21 mouse cellular contexts compared by ENCODE assay signal in genomic region chr12:82304140-82304539, GRCm38 (mm10).
DNase-seq lines count a peak whose midpoint lies in the region; ATAC-seq and TF ChIP-seq lines count a peak whose summit lies in the region.
"Had no signal": no experiment of that assay in that cellular context is flagged by ENCODE, and none has a peak within 500 bp of the region (broad histone marks: within the 10 kb centered on the region; RNA-seq: fewer than 3 reads in every experiment).

No protein-coding gene starts in this region.

- H3K4me1 ChIP-seq in forebrain, embryonic 15.5 days = peaks cover 15% of the 10 kb centered on the region
- peaks cover 6% of the 10 kb centered on the region for H3K4me1 ChIP-seq in forebrain, embryonic 16.5 days (replicated peaks; ENCODE audit: control insufficient read depth, insufficient read depth, low read length)
- peaks cover 4% of the 10 kb centered on the region; the same call in 1 of the 2 replicates for H3K4me1 ChIP-seq in kidney, embryonic 15.5 days
- H3K4me1 ChIP-seq: embryonic facial prominence, embryonic 15.5 days; hindbrain, embryonic 15.5 days had no signal

- H3K4me3 ChIP-seq in forebrain, embryonic 15.5 days = no peak overlapping the region
- H3K4me3 ChIP-seq in forebrain, embryonic 16.5 days (replicated peaks; ENCODE audit: low read length) = no peak overlapping the region
- no peak overlapping the region for H3K4me3 ChIP-seq in layer of hippocampus, adult 2 months
- H3K4me3 ChIP-seq in kidney, embryonic 15.5 days (replicated peaks) = no peak overlapping the region
- H3K4me3 ChIP-seq: embryonic facial prominence, embryonic 15.5 days; erythroblast, embryonic 14.5 days; forebrain, embryonic 10.5 days; heart, embryonic 13.5 days; hindbrain, embryonic 15.5 days had no signal

- no peak overlapping the region for H3K9ac ChIP-seq in forebrain, embryonic 15.5 days (replicated peaks)
- H3K9ac ChIP-seq in forebrain, embryonic 16.5 days (replicated peaks; ENCODE audit: low read depth, low read length) = no peak overlapping the region
- no peak overlapping the region for H3K9ac ChIP-seq in kidney, embryonic 15.5 days
- H3K9ac ChIP-seq: embryonic facial prominence, embryonic 15.5 days; heart, embryonic 13.5 days; hindbrain, embryonic 15.5 days had no signal

- no peak overlapping the region for H3K4me2 ChIP-seq in forebrain, embryonic 15.5 days (replicated peaks)
- H3K4me2 ChIP-seq in forebrain, embryonic 16.5 days (ENCODE audit: low read length) = no peak overlapping the region
- H3K4me2 ChIP-seq in kidney, embryonic 15.5 days = no peak overlapping the region
- H3K4me2 ChIP-seq: embryonic facial prominence, embryonic 15.5 days; heart, embryonic 13.5 days; hindbrain, embryonic 15.5 days had no signal

- no peak for ATAC-seq in forebrain, embryonic 15.5 days (replicated peaks)
- no peak for ATAC-seq in forebrain, embryonic 16.5 days
- no peak for ATAC-seq in kidney, embryonic 15.5 days (replicated peaks; ENCODE audit: low FRiP score)
- ATAC-seq: activated CD4-positive, CD25-positive, alpha-beta regulatory T cell, adult 4 months; Patski had no signal

- TF ChIP-seq CTCF in layer of hippocampus, adult 2 months (conservative IDR thresholded peaks at IDR 0.05) = no peak

- WGBS in forebrain, embryonic 15.5 days = 81% methylated on average over 2 of the region's 2 CpGs
- WGBS in forebrain, embryonic 16.5 days = 74% methylated on average over 2 of the region's 2 CpGs
- WGBS in kidney, embryonic 15.5 days = 88% methylated on average over 2 of the region's 2 CpGs

- no peaks in the 10 kb centered on the region for H3K36me3 ChIP-seq in forebrain, embryonic 15.5 days
- no peaks in the 10 kb centered on the region for H3K36me3 ChIP-seq in forebrain, embryonic 16.5 days (ENCODE audit: control insufficient read depth, insufficient read depth)
- H3K36me3 ChIP-seq in kidney, embryonic 15.5 days = no peaks in the 10 kb centered on the region
- H3K36me3 ChIP-seq: embryonic facial prominence, embryonic 15.5 days; forebrain, embryonic 10.5 days; heart, embryonic 13.5 days; hindbrain, embryonic 15.5 days had no signal

- no peaks in the 10 kb centered on the region for H3K9me3 ChIP-seq in forebrain, embryonic 15.5 days
- no peaks in the 10 kb centered on the region for H3K9me3 ChIP-seq in forebrain, embryonic 16.5 days (ENCODE audit: control insufficient read depth, low read length)
- H3K9me3 ChIP-seq in kidney, embryonic 15.5 days (replicated peaks) = no peaks in the 10 kb centered on the region
- H3K9me3 ChIP-seq: embryonic facial prominence, embryonic 15.5 days; forebrain, embryonic 10.5 days; hindbrain, embryonic 15.5 days had no signal

- peak overlapping the region; percentile 14; the same call in 1 of the 2 replicates for H3K27ac ChIP-seq in forebrain, embryonic 15.5 days (replicated peaks)
- H3K27ac ChIP-seq in forebrain, embryonic 16.5 days (ENCODE audit: low read length) = no peak overlapping the region
- peak overlapping the region; percentile 11; the same call in 1 of the 2 replicates for H3K27ac ChIP-seq in layer of hippocampus, adult 2 months
- no peak overlapping the region for H3K27ac ChIP-seq in kidney, embryonic 15.5 days
- H3K27ac ChIP-seq: embryonic facial prominence, embryonic 15.5 days; forebrain, embryonic 10.5 days; heart, embryonic 13.5 days; hindbrain, embryonic 15.5 days had no signal

- no peaks in the 10 kb centered on the region for H3K27me3 ChIP-seq in forebrain, embryonic 15.5 days
- no peaks in the 10 kb centered on the region for H3K27me3 ChIP-seq in forebrain, embryonic 16.5 days (replicated peaks; ENCODE audit: control insufficient read depth, insufficient read depth, low read length)
- H3K27me3 ChIP-seq in kidney, embryonic 15.5 days = no peaks in the 10 kb centered on the region
- H3K27me3 ChIP-seq: CH12.LX; embryonic facial prominence, embryonic 15.5 days; heart, embryonic 13.5 days; hindbrain, embryonic 15.5 days; Patski had no signal

- no peak for DNase-seq in layer of hippocampus, adult 2 months (ENCODE audit: low spot score in 2 of 2)
- no peak for DNase-seq in layer of hippocampus, adult 11-12 months (ENCODE audit: low spot score)
- DNase-seq in thymus, postnatal 4 days = peak; percentile 5
- DNase-seq in thymus, postnatal 10 days (ENCODE audit: low spot score in 2 of 2) = no peak
- DNase-seq: adrenal gland, postnatal 14 days; cerebellum, adult 18-20 months; cerebellum, adult 9-11 months; cerebellum, postnatal 36 days; gastrocnemius, postnatal 10 days; heart, postnatal 36 days had no signal

Comparison
In these comparisons a context has a peak if more than half of its experiments do, and no peak if none do; other contexts are left out.
1. H3K27ac ChIP-seq: peak in forebrain, embryonic 15.5 days (single experiment) and layer of hippocampus, adult 2 months (single experiment); none in forebrain, embryonic 16.5 days (single experiment) and kidney, embryonic 15.5 days (single experiment).